Mouse (Mus musculus) heart, adult 18-20 months (tissue): ENCODE measurements at regions not wholly inside any gene's neighbourhood (a gene's known extent, or its start where the extent isn't known, plus 50 kb on each side); places are given as distances from the start of the nearest gene placed in this dataset.

ENCODE experiments used
- DNase-seq, 2 experiments: peaks; one replicate each; pipeline ENCODE4 v3.0.0; 2021 to 2022; ENCODE audit warnings: mixed read lengths in 1 of 2

GRCm38 (mm10) chr6:117504771-117505170 lies 336.2 kb upstream of the Zfp637 start:
- DNase-seq, result no peak

- peak in 1 of 2 experiments; percentile 11 for DNase-seq
These were observed 335.5 kb upstream of the Zfp637 start for GRCm38 (mm10) chr6:117505431-117505830.

- DNase-seq, result no peak
These were observed 334.4 kb upstream of the Zfp637 start for GRCm38 (mm10) chr6:117506619-117507018.

- DNase-seq, result no peak
These were observed 332.1 kb upstream of the Zfp637 start for GRCm38 (mm10) chr6:117508860-117509259.

GRCm38 (mm10) chr6:117510026-117510425 lies 331.0 kb upstream of the Zfp637 start:
- DNase-seq, result no peak

GRCm38 (mm10) chr6:117514831-117515230 lies 326.1 kb upstream of the Zfp637 start:
- no peak for DNase-seq

GRCm38 (mm10) chr6:117516906-117517305 lies 324.1 kb upstream of the Zfp637 start:
- DNase-seq, result no peak

- no peak for DNase-seq
These were observed 322.0 kb upstream of the Zfp637 start for GRCm38 (mm10) chr6:117518939-117519338.

- no peak for DNase-seq
These were observed 321.5 kb upstream of the Zfp637 start for GRCm38 (mm10) chr6:117519466-117519865.

GRCm38 (mm10) chr6:117526161-117526935 lies 314.6 kb upstream of the Zfp637 start:
- no peak for DNase-seq

- DNase-seq, result no peak
These were observed 313.5 kb upstream of the Zfp637 start for GRCm38 (mm10) chr6:117527526-117527925.

- DNase-seq, result no peak
These were observed 306.8 kb upstream of the Zfp637 start for GRCm38 (mm10) chr6:117534149-117534548.

GRCm38 (mm10) chr6:117534991-117535390 lies 306.0 kb upstream of the Zfp637 start:
- DNase-seq, result no peak

GRCm38 (mm10) chr6:117536084-117536483 lies 304.9 kb upstream of the Zfp637 start:
- no peak for DNase-seq

GRCm38 (mm10) chr6:117542431-117542830 lies 298.5 kb upstream of the Zfp637 start:
- peak in 1 of 2 experiments; percentile 42 for DNase-seq

- DNase-seq, result no peak
These were observed 296.4 kb upstream of the Zfp637 start for GRCm38 (mm10) chr6:117544276-117545196.

GRCm38 (mm10) chr6:117550930-117551329 lies 290.1 kb upstream of the Zfp637 start:
- DNase-seq, result no peak

GRCm38 (mm10) chr6:117552006-117552667 lies 288.8 kb upstream of the Zfp637 start:
- DNase-seq, result peak; percentile 59 to 87

GRCm38 (mm10) chr6:117563159-117563558 lies 277.8 kb upstream of the Zfp637 start:
- DNase-seq, result no peak

GRCm38 (mm10) chr6:117563704-117564103 lies 277.3 kb upstream of the Zfp637 start:
- no peak for DNase-seq

- no peak for DNase-seq
These were observed 274.2 kb upstream of the Zfp637 start for GRCm38 (mm10) chr6:117566786-117567185.

- DNase-seq, result no peak
These were observed 273.3 kb upstream of the Zfp637 start for GRCm38 (mm10) chr6:117567691-117568090.
